Comparison of ENCODE assay signal across 9 mouse cellular contexts in the genomic region with DNA sequence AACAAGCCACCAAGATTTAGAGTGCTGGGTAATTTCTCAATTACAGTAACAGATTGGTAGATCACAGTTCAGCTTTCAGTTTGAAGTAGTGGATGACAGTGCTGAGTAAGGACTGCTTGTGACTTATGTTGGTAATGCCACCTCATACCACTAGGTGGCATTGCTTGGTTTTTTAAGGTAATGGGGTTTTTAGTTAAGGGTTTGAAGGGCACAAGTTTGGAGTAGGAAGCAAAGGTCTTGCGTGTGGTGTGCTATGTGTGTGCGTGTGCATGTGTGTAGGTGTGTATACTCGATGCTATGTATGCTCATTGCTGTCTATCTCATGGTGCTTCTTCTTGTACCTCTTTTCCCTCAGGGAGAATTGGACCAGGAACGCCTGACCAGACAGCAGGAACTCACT. TPM values are rescaled to one million over a fixed set of nuclear protein-coding genes. Genes with fewer than 3 reads are reported as not detected.
DNase-seq lines count a peak whose midpoint lies in the region; ATAC-seq and TF ChIP-seq lines count a peak whose summit lies in the region.
"Had no signal": no experiment of that assay in that cellular context is flagged by ENCODE, and none has a peak within 500 bp of the region (broad histone marks: within the 10 kb centered on the region; RNA-seq: fewer than 3 reads in every experiment).

No protein-coding gene starts in this region.

- no peak overlapping the region for H3K4me3 ChIP-seq in gastrocnemius, adult 2 months
- H3K4me3 ChIP-seq in midbrain, embryonic 14.5 days (replicated peaks; ENCODE audit: low read depth, low read length), result no peak overlapping the region
- H3K4me3 ChIP-seq in midbrain, embryonic 16.5 days (ENCODE audit: low read depth, low read length), result no peak overlapping the region
- H3K4me3 ChIP-seq in hindbrain, embryonic 12.5 days, result no peak overlapping the region

- no peak overlapping the region for H3K9ac ChIP-seq in midbrain, embryonic 14.5 days (replicated peaks; ENCODE audit: low read length)
- H3K9ac ChIP-seq in midbrain, embryonic 16.5 days (ENCODE audit: low read depth, low read length), result no peak overlapping the region
- no peak overlapping the region for H3K9ac ChIP-seq in hindbrain, embryonic 12.5 days

- TF ChIP-seq CTCF in gastrocnemius, adult 2 months (IDR thresholded peaks at IDR 0.05), result peak; percentile 76

- DNase-seq in gastrocnemius, adult 2 months, result no peak
- DNase-seq in gastrocnemius, postnatal 25 days, result no peak
- peak; percentile 71 for DNase-seq in midbrain, embryonic 14.5 days
- no peak for DNase-seq in gastrocnemius, postnatal 36 days

- no peak for ATAC-seq in midbrain, embryonic 14.5 days (ENCODE audit: low FRiP score, low TSS enrichment)
- no peak for ATAC-seq in midbrain, embryonic 16.5 days
- peak; percentile 88 for ATAC-seq in common myeloid progenitor, adult 5-6 weeks (replicated peaks; ENCODE audit: low read depth, poor library complexity, severe bottlenecking)
- peak; percentile 67 for ATAC-seq in megakaryocyte-erythroid progenitor cell, adult 5-6 weeks (replicated peaks; ENCODE audit: low FRiP score, low TSS enrichment, poor library complexity, severe bottlenecking)
- ATAC-seq in hindbrain, embryonic 12.5 days (ENCODE audit: low FRiP score), result no peak

- H3K4me2 ChIP-seq in midbrain, embryonic 14.5 days (ENCODE audit: low read length), result no peak overlapping the region
- H3K4me2 ChIP-seq in midbrain, embryonic 16.5 days (ENCODE audit: low read length), result no peak overlapping the region
- no peak overlapping the region for H3K4me2 ChIP-seq in hindbrain, embryonic 12.5 days (replicated peaks)

- H3K9me3 ChIP-seq in midbrain, embryonic 14.5 days (ENCODE audit: control insufficient read depth, low read length), result no peaks in the 10 kb centered on the region
- no peaks in the 10 kb centered on the region for H3K9me3 ChIP-seq in midbrain, embryonic 16.5 days (replicated peaks; ENCODE audit: control insufficient read depth, low read length, poor library complexity, severe bottlenecking)
- H3K9me3 ChIP-seq in hindbrain, embryonic 12.5 days (replicated peaks), result no peaks in the 10 kb centered on the region

- H3K4me1 ChIP-seq in midbrain, embryonic 14.5 days (ENCODE audit: control insufficient read depth, insufficient read depth, low read length), result no peaks in the 10 kb centered on the region
- no peaks in the 10 kb centered on the region for H3K4me1 ChIP-seq in midbrain, embryonic 16.5 days (ENCODE audit: control insufficient read depth, insufficient read depth, low read length)
- H3K4me1 ChIP-seq in hindbrain, embryonic 12.5 days, result no peaks in the 10 kb centered on the region

- intact Hi-C loops in gastrocnemius, adult 2 months (cut with DNase I), result no loop called here
- intact Hi-C loops in gastrocnemius, postnatal 36 days (cut with DNase I), result no loop called here

- H3K36me3 ChIP-seq in midbrain, embryonic 14.5 days (ENCODE audit: control insufficient read depth, insufficient read depth, low read length), result peaks cover 69% of the 10 kb centered on the region
- H3K36me3 ChIP-seq in midbrain, embryonic 16.5 days (ENCODE audit: control insufficient read depth, insufficient read depth, low read length), result peaks cover 22% of the 10 kb centered on the region
- peaks cover 47% of the 10 kb centered on the region for H3K36me3 ChIP-seq in hindbrain, embryonic 12.5 days

- 91% methylated on average over 4 of the region's 4 CpGs for WGBS in midbrain, embryonic 14.5 days
- 88% methylated on average over 4 of the region's 4 CpGs for WGBS in midbrain, embryonic 16.5 days
- WGBS in hindbrain, embryonic 12.5 days, result 94% methylated on average over 4 of the region's 4 CpGs

- H3K27ac ChIP-seq in gastrocnemius, adult 2 months, result no peak overlapping the region
- H3K27ac ChIP-seq in midbrain, embryonic 14.5 days (replicated peaks; ENCODE audit: low read depth, low read length), result no peak overlapping the region
- no peak overlapping the region for H3K27ac ChIP-seq in midbrain, embryonic 16.5 days (ENCODE audit: low read length)
- H3K27ac ChIP-seq in hindbrain, embryonic 12.5 days, result no peak overlapping the region

- H3K27me3 ChIP-seq in midbrain, embryonic 14.5 days (ENCODE audit: control insufficient read depth, insufficient read depth, low read length), result no peaks in the 10 kb centered on the region
- no peaks in the 10 kb centered on the region for H3K27me3 ChIP-seq in midbrain, embryonic 16.5 days (ENCODE audit: control insufficient read depth, insufficient read depth, low read depth, low read length)
- no peaks in the 10 kb centered on the region for H3K27me3 ChIP-seq in hindbrain, embryonic 12.5 days

RNA-seq across cellular contexts. Expression of gene Kcnj13, which starts 24.2 kb away (rescaled TPM):
- total RNA-seq in gastrocnemius, adult 2 months (2021), result under 1 TPM in 1 of 2 experiments, not detected in 1; 0.25 TPM
- total RNA-seq in gastrocnemius, postnatal 25 days (2021), result not detected
- 1.1 and 3.2 TPM in 2 replicates for polyA plus RNA-seq in midbrain, embryonic 14.5 days (2014; fragmentation: Nextera tagmentation; extraction: Ambion mirVana)
- 7.0 and 8.0 TPM in 2 replicates for polyA plus RNA-seq in midbrain, embryonic 16.5 days (2015; fragmentation: Nextera tagmentation; extraction: Ambion mirVana)
- total RNA-seq in common myeloid progenitor, adult 5-6 weeks (2017), result not detected in 2 replicates
- total RNA-seq in megakaryocyte-erythroid progenitor cell, adult 5-6 weeks (2014; fragmentation: Nextera tagmentation), result not detected in 2 replicates
- not detected in 2 replicates for total RNA-seq in megakaryocyte-erythroid progenitor cell, adult 5-6 weeks (2017)
- 11.8 and 12.0 TPM in 2 replicates for polyA plus RNA-seq in hindbrain, embryonic 12.5 days (2016; fragmentation: Nextera tagmentation; extraction: Ambion mirVana)
- under 1 TPM in 1 of 2 experiments, not detected in 1; 0.32 TPM for total RNA-seq in gastrocnemius, postnatal 36 days (2021)

RNA-seq across cellular contexts. Expression of gene Snorc, which starts 51.3 kb away (rescaled TPM):
- total RNA-seq in gastrocnemius, adult 2 months (2021), result not detected
- not detected for total RNA-seq in gastrocnemius, postnatal 25 days (2021)
- polyA plus RNA-seq in midbrain, embryonic 14.5 days (2014; fragmentation: Nextera tagmentation; extraction: Ambion mirVana), result 1.1 TPM in 1 of 2 replicates, not detected in the other
- 0.51 and 1.0 TPM in 2 replicates for polyA plus RNA-seq in midbrain, embryonic 16.5 days (2015; fragmentation: Nextera tagmentation; extraction: Ambion mirVana)
- not detected in 2 replicates for total RNA-seq in common myeloid progenitor, adult 5-6 weeks (2017)
- total RNA-seq in megakaryocyte-erythroid progenitor cell, adult 5-6 weeks (2014; fragmentation: Nextera tagmentation), result not detected in 2 replicates
- total RNA-seq in megakaryocyte-erythroid progenitor cell, adult 5-6 weeks (2017), result not detected in 2 replicates
- polyA plus RNA-seq in hindbrain, embryonic 12.5 days (2016; fragmentation: Nextera tagmentation; extraction: Ambion mirVana), result 1.4 and 3.5 TPM in 2 replicates
- not detected for total RNA-seq in gastrocnemius, postnatal 36 days (2021)
- total RNA-seq: layer of hippocampus, postnatal 25 days had no signal

Comparison
In these comparisons a context has a peak if more than half of its experiments do, and no peak if none do; other contexts are left out.
1. ATAC-seq: peak in common myeloid progenitor, adult 5-6 weeks (single experiment) and megakaryocyte-erythroid progenitor cell, adult 5-6 weeks (single experiment); none in midbrain, embryonic 14.5 days (single experiment), midbrain, embryonic 16.5 days (single experiment) and hindbrain, embryonic 12.5 days (single experiment).